In the genomic region with DNA sequence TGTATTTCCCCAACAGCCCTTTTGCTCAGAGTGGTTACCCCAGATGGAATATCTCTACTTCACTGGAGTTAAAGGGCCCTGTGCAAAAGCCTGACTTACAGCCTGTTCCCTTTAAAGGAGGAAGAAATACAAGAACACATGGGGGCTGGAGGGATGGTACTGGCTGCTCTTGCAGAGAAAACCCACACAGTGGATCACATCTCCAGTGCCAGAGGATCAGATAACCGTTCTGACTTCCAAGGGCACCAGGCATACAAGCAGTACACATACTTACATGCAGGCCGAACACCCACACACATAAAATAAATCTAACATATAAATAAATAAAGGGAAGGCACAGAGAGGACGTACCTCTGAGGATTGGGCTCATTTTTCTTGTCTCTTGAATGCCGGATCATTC, we compare ENCODE assay signal across 14 mouse cellular contexts. TPM values are rescaled to one million over a fixed set of nuclear protein-coding genes. Genes with fewer than 3 reads are reported as not detected.
DNase-seq lines count a peak whose midpoint lies in the region.
"Had no signal": no experiment of that assay in that cellular context is flagged by ENCODE, and none has a peak within 500 bp of the region (broad histone marks: within the 10 kb centered on the region; RNA-seq: fewer than 3 reads in every experiment).

No protein-coding gene starts in this region.

- peak; percentile 47 for DNase-seq in gastrocnemius, adult 18-20 months (ENCODE audit: low spot score)
- no peak for DNase-seq in gastrocnemius, postnatal 36 days
- DNase-seq in gastrocnemius, postnatal 25 days, result peak; percentile 43
- no peak for DNase-seq in gastrocnemius, adult 8-10 months (ENCODE audit: low spot score in 2 of 2)
- peak; percentile 58 for DNase-seq in skeletal muscle tissue, adult 2 months (ENCODE audit: low read depth, low spot score)
- DNase-seq: adrenal gland, adult 8-10 months; adrenal gland, postnatal 14 days; adrenal gland, postnatal 36 days; B cell, adult 2 months; cerebellum, adult 11-12 months; cerebellum, adult 2 months; cerebellum, adult 9-10 months; cerebellum, postnatal 10 days; cerebellum, postnatal 25 days had no signal

- intact Hi-C loops in gastrocnemius, postnatal 36 days (cut with DNase I), result loop anchor here (5.0 kb wide), 1 partner anchor 45 kb away; a partner anchor contains a TSS

RNA-seq across cellular contexts. Expression of a gene that starts 46.4 kb away (rescaled TPM):
- 10 to 100 TPM; 23.0 to 25.4 TPM for total RNA-seq in gastrocnemius, adult 18-20 months (2021)
- total RNA-seq in gastrocnemius, postnatal 36 days (2021), result 10 to 100 TPM; 28.1 to 29.9 TPM
- 10 to 100 TPM; 28.2 to 30.5 TPM for total RNA-seq in gastrocnemius, postnatal 25 days (2021)
- 10 to 100 TPM; 22.3 to 27.7 (median 23.7) TPM for total RNA-seq in gastrocnemius, adult 8-10 months (2022)

RNA-seq across cellular contexts. Expression of a gene that starts 49.7 kb away (rescaled TPM):
- total RNA-seq in gastrocnemius, adult 18-20 months (2021), result 10 to 100 TPM; 29.4 to 29.7 TPM
- total RNA-seq in gastrocnemius, postnatal 36 days (2021), result 10 to 100 TPM; 23.7 to 28.3 TPM
- total RNA-seq in gastrocnemius, postnatal 25 days (2021), result 10 to 100 TPM; 25.3 to 26.2 TPM
- total RNA-seq in gastrocnemius, adult 8-10 months (2022), result 10 to 100 TPM; 28.7 to 33.9 (median 32.7) TPM

Comparison
In these comparisons a context has a peak if more than half of its experiments do, and no peak if none do; other contexts are left out.
1. DNase-seq: peak in gastrocnemius, adult 18-20 months (single experiment), gastrocnemius, postnatal 25 days (single experiment) and skeletal muscle tissue, adult 2 months (single experiment); none in gastrocnemius, postnatal 36 days (0 of 2) and gastrocnemius, adult 8-10 months (0 of 2).